Mouse (Mus musculus) inflammation-experienced regulatory T-cells (primary cell): ENCODE results near the gene Smyd3. TPM values are rescaled to one million over a fixed set of nuclear protein-coding genes. Genes with fewer than 3 reads are reported as not detected.

Experiments used
- polyA plus RNA-seq, 2 experiments: library from polyadenylated mRNA; unstranded; fragments of 100-300 nt; shearing (Covaris generic); gene quantifications; one replicate each; pipeline ENCODE4 v1.2.1; 2017

Gene Smyd3
- polyA plus RNA-seq: 10 to 100 TPM; 29.7 to 39.6 TPM

GRCm38 (mm10) chr1:179517713-179518465 lies at the start of gene Smyd3:
TSS of gene Smyd3 (minus strand) at chr1:179518041.

GRCm38 (mm10) chr1:179545768-179546550 lies 28.1 kb upstream of the Smyd3 start, which contains the start of the genes Tfb2m and Cnst:
TSS of gene Tfb2m (minus strand) at chr1:179546267.
TSS of gene Cnst (plus strand) at chr1:179546370.

Other genes starting within 250 kb of the Smyd3 start
- gene Tfb2m, start 28.2 kb upstream of the Smyd3 start, polyA plus RNA-seq: 10 to 100 TPM; 18.9 to 23.6 TPM
- gene Cnst, start 28.3 kb upstream of the Smyd3 start, polyA plus RNA-seq: 10 to 100 TPM; 23.6 to 37.9 TPM
- 10 to 100 TPM; 17.7 to 18.9 TPM for gene Sccpdh, start 150.2 kb upstream of the Smyd3 start, polyA plus RNA-seq
- under 1 TPM; 0.06 to 0.78 TPM for gene Kif28, start 227.2 kb upstream of the Smyd3 start, polyA plus RNA-seq